Mouse (Mus musculus) induced T-regulatory cell, adult 2 months (primary cell): Measurements from ENCODE around the gene Thsd7a.

Experiments used
- DNase-seq: peaks from one replicate; pipeline ENCODE4 v3.0.0-alpha.2; 2012; ENCODE audit warnings: low read depth

Thsd7a gene

GRCm38 (mm10) chr6:12748787-12749530 is at the start of gene Thsd7a:
Thsd7a (minus strand) TSS chr6:12749410.
- no peak for DNase-seq

- DNase-seq = no peak
These were observed 37.9 kb upstream of the Thsd7a start for GRCm38 (mm10) chr6:12787129-12787528.

- DNase-seq = no peak
These were observed 37.3 kb upstream of the Thsd7a start for GRCm38 (mm10) chr6:12786378-12786982.

GRCm38 (mm10) chr6:12784918-12785618 is 35.9 kb upstream of the Thsd7a start:
- DNase-seq = no peak

- DNase-seq = no peak
These were observed 23.6 kb upstream of the Thsd7a start for GRCm38 (mm10) chr6:12772799-12773198.

GRCm38 (mm10) chr6:12765191-12765590 is 16.0 kb upstream of the Thsd7a start:
- DNase-seq = no peak

- DNase-seq = no peak
These were observed 15.4 kb upstream of the Thsd7a start for GRCm38 (mm10) chr6:12764606-12765005.

GRCm38 (mm10) chr6:12763816-12764215 is 14.6 kb upstream of the Thsd7a start:
- no peak for DNase-seq

GRCm38 (mm10) chr6:12759328-12760193 is 10.4 kb upstream of the Thsd7a start:
- DNase-seq = no peak

GRCm38 (mm10) chr6:12752297-12752696 is 3.1 kb upstream of the Thsd7a start:
- no peak for DNase-seq

- no peak for DNase-seq
These were observed 1.2 kb upstream of the Thsd7a start for GRCm38 (mm10) chr6:12750441-12750840.

- no peak for DNase-seq
These were observed 461 bp upstream of the Thsd7a start for GRCm38 (mm10) chr6:12749531-12750210.

GRCm38 (mm10) chr6:12748454-12748786 is 790 bp downstream of the Thsd7a start:
- no peak for DNase-seq

- DNase-seq = no peak
These were observed 1.3 kb downstream of the Thsd7a start for GRCm38 (mm10) chr6:12747856-12748450.

- no peak for DNase-seq
These were observed 6.4 kb downstream of the Thsd7a start for GRCm38 (mm10) chr6:12742791-12743190.

GRCm38 (mm10) chr6:12733924-12734323 is 15.3 kb downstream of the Thsd7a start:
- DNase-seq = no peak

- DNase-seq = no peak
These were observed 33.1 kb downstream of the Thsd7a start for GRCm38 (mm10) chr6:12716071-12716470.

GRCm38 (mm10) chr6:12712581-12712980 is 36.6 kb downstream of the Thsd7a start:
- DNase-seq = no peak

- no peak for DNase-seq
These were observed 46.3 kb downstream of the Thsd7a start for GRCm38 (mm10) chr6:12702925-12703324.

- DNase-seq = no peak
These were observed 50.1 kb downstream of the Thsd7a start for GRCm38 (mm10) chr6:12699089-12699488.

- no peak for DNase-seq
These were observed 55.5 kb downstream of the Thsd7a start for GRCm38 (mm10) chr6:12693689-12694088.
